Mouse (Mus musculus): Measurements from ENCODE around the gene Gck. TPM values are rescaled to one million over a fixed set of nuclear protein-coding genes. Genes with fewer than 3 reads are reported as not detected.
"Not testable (repeated sequence)": the region's sequence is repeated elsewhere in the genome, so short reads cannot be mapped to it uniquely, and the experiment has no call there.

Gck gene
- total RNA-seq, 2 experiments from 2014 or later, result 7.4 to 9.4 TPM

DNA sequence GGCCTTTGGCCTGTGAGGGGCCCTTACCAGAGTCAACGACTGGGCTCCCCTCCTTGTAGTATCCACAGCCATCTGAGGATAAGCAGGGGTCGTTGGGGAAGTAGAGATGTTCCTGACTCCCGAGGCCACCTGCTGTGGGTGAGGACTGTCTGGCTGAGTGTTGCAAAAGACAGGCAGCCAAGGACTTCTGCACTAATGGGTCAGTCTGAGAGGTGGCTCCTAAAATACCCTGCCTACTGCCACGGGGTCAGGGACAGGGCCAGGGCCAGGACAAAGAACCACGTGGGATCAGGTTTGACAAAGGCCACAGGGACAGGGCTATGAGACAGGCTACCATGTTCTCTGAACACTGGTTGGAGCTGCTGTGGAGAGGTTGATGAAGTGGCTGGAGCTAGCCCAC, 34.9 kb downstream of the Gck start:
- intact Hi-C loops (cut with DNase I), result no loop called here
- DNase-seq (ENCODE audit: low spot score), result no peak

- intact Hi-C loops (cut with DNase I), result no loop called here
- DNase-seq (ENCODE audit: low spot score), result no peak
Observed at GRCm38 (mm10) chr11:5913936-5914335, 35.9 kb downstream of the Gck start.

GRCm38 (mm10) chr11:5913256-5913655, 36.6 kb downstream of the Gck start:
- intact Hi-C loops (cut with DNase I), result no loop called here
- no peak for DNase-seq (ENCODE audit: low spot score)

GRCm38 (mm10) chr11:5912635-5913034, 37.2 kb downstream of the Gck start:
- intact Hi-C loops (cut with DNase I), result no loop called here
- no peak for DNase-seq (ENCODE audit: low spot score)

DNA sequence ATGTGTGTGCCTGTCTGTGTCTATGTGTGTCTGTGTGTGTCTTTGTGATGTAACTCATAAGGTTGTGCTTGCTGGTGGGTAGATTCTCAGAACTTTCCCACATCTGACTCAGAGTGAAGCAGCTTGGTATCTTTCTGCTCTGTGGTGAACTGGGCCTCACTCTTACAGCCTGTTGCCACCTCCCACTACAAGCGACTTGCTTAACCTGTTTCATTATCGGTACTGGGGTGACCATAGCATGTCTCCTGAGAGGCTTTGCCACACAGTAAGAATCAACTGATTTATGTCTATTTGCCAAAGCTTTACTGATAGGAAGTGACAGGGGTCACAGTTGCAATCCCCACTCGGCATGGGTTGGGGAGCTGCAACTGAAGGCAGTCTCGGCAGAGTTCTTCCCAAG, 41.2 kb downstream of the Gck start:
- intact Hi-C loops (cut with DNase I), result no loop called here

GRCm38 (mm10) chr11:5907096-5907495, 42.8 kb downstream of the Gck start:
- intact Hi-C loops (cut with DNase I), result no loop called here
- DNase-seq (ENCODE audit: low spot score), result no peak

More for the DNA sequence above, 41.2 kb downstream of the Gck start:
- no peak for DNase-seq (ENCODE audit: low spot score)

- no peak for DNase-seq (ENCODE audit: low spot score)
- intact Hi-C loops (cut with DNase I), result no loop called here
Observed at GRCm38 (mm10) chr11:5905778-5906518, 43.9 kb downstream of the Gck start.

GRCm38 (mm10) chr11:5904871-5905270, 45.0 kb downstream of the Gck start:
- intact Hi-C loops (cut with DNase I), result no loop called here
- no peak for DNase-seq (ENCODE audit: low spot score)

DNA sequence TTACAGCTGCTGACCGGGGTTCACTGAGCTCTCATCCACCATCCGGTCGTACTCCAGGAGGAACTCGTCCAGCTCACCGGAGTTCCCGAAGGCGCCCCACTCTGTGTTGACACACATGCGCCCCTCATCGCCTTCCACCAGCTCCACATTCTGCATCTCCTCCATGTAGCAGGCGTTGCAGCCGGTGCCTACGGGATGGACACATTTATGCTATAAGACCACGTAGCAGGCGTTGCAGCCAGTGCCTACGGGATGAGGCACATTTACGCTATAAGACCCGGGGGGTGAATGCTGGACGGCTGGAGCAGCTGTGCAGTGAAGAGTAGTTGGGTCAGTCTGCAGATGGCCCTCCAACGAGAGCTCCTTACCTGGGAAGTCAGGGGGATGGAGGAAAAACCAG, 45.5 kb downstream of the Gck start:
- DNase-seq (ENCODE audit: low spot score), result no peak
- intact Hi-C loops (cut with DNase I), result no loop called here

- intact Hi-C loops (cut with DNase I), result no loop called here
Observed at GRCm38 (mm10) chr11:5903844-5904243, 46.0 kb downstream of the Gck start.

GRCm38 (mm10) chr11:5902390-5902789, 47.5 kb downstream of the Gck start:
- intact Hi-C loops (cut with DNase I), result no loop called here
- DNase-seq (ENCODE audit: low spot score), result no peak

More at GRCm38 (mm10) chr11:5903844-5904243, 46.0 kb downstream of the Gck start:
- no peak for DNase-seq (ENCODE audit: low spot score)

DNA sequence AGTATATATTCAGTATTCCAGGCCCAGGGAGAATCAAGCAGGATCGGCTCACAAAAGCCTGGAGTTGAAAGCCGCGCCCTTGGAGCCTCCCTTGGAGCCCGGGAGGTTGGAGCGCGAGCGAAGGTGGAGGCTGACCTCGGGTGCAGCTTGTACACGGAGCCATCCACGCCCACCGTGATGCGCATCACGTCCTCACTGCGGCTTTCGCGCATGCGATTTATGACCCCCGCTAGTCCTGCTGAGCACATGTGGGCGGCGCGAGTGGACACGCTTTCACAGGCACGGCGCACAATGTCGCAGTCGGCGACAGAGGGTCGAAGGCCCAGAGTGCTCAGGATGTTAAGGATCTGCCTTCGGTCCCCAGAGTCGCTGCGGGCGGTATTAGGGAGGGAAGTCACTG, 47.9 kb downstream of the Gck start:
- intact Hi-C loops (cut with DNase I), result no loop called here
- no peak for DNase-seq (ENCODE audit: low spot score)

GRCm38 (mm10) chr11:5901320-5901719, 48.6 kb downstream of the Gck start:
- intact Hi-C loops (cut with DNase I), result no loop called here

GRCm38 (mm10) chr11:5899286-5899685, 50.6 kb downstream of the Gck start:
- DNase-seq (ENCODE audit: low spot score), result no peak
- intact Hi-C loops (cut with DNase I), result no loop called here

More at GRCm38 (mm10) chr11:5901320-5901719, 48.6 kb downstream of the Gck start:
- DNase-seq (ENCODE audit: low spot score), result no peak

DNA sequence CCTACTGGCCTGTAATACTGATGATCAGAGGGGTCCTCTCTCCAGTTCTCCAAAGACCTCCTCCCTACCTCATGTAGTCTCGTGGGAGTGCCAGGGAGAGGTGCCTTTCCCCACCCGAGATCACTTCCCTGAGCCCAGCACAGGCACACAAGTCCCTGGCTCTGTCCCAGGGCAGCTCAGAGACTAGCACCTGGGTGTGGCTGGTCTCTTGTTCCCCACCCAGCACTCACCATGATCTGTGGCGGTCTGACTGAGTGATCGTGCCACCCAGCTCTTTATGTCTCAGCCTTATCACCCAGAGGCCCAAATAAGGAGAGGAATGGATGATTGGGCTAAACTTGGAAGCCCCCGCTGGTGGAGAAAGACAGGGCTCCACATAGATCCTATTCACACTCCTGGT, 51.4 kb downstream of the Gck start, which contains the start of gene Myl7:
TSS of gene Myl7 (minus strand) at position 252 of the 400 bp plus-strand sequence.
- DNase-seq (ENCODE audit: low spot score), result no peak
- intact Hi-C loops (cut with DNase I), result no loop called here

DNA sequence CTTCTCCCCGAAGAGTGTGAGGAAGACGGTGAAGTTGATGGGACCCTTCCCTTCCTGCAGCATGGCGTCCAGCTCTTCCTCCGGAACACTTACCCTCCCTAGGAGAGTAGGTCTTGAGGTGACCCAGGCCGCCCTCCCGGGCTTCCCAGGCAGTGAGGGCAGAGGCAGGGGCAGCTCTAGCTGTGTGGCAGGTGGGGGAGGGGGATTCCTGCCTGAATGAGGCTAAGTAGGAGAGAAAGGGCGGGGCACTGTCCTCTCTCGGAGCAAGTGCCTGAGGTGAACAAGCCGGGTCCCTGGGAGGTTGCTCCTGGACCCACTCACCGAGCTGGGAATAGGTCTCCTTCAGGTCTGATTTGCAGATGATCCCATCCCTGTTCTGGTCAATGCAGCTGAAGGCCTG, 52.0 kb downstream of the Gck start:
- no peak for DNase-seq (ENCODE audit: low spot score)
- intact Hi-C loops (cut with DNase I), result no loop called here

DNA sequence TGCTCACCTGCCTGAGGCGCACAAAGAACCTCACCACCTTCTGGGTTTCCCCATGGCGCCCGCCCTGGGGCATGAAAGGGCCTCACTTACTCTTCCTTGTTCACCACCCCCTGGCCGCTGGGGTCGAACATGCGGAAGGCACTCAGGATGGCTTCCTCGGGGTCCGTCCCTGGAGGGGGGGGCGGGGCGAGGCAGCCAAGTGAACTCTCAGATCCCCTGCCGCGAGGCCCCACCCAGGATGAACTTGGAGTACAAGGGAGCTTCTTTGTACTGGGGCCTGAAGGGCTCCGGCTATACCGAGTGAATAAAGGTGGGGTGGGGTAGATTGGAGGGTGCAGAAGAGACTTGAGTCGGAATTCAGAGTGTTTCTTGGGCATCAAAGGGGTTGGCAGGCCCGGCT, 52.7 kb downstream of the Gck start:
- no peak for DNase-seq (ENCODE audit: low spot score)
- intact Hi-C loops (cut with DNase I), result no loop called here

DNA sequence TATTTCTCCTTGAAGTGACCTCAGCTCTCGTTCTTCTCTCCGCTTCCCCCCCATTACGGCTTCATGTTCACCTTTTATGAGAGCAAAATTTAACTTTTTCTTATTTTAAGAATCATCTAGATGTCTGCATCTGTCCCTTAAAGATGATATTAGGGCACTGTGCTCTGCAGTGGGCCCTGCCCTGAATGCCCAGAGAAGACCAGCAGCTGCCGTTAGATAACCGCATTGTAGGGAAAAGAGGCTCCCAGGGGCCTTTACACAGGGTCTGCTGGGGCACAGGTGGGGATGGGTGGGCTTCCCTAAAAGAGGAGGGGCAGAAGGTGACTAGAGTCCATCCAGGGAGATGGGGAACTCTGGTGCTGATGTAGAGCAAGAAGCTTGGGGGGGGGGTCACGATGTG, 56.1 kb downstream of the Gck start:
- no peak for DNase-seq (ENCODE audit: low spot score)
- intact Hi-C loops (cut with DNase I), result no loop called here

- intact Hi-C loops (cut with DNase I), result no loop called here
Observed at GRCm38 (mm10) chr11:5892810-5893368, 57.0 kb downstream of the Gck start.

GRCm38 (mm10) chr11:5892151-5892591, 57.7 kb downstream of the Gck start:
- DNase-seq (ENCODE audit: low spot score), result peak; percentile 26
- intact Hi-C loops (cut with DNase I), result no loop called here

More at GRCm38 (mm10) chr11:5892810-5893368, 57.0 kb downstream of the Gck start:
- DNase-seq (ENCODE audit: low spot score), result no peak

- intact Hi-C loops (cut with DNase I), result loop anchor here (5.0 kb wide), 3 partner anchors 101 to 401 kb away; partner anchors contain the start of genes Dbnl and Mrps24
- DNase-seq (ENCODE audit: low spot score), result not testable (repeated sequence)
Observed at GRCm38 (mm10) chr11:5888563-5888962, 61.3 kb downstream of the Gck start.

Data from heart, postnatal 25 days (tissue).